Mouse (Mus musculus) hindbrain, embryonic 11.5 days (tissue): Measurements from ENCODE around the gene Fgfr2. TPM values are rescaled to one million over a fixed set of nuclear protein-coding genes. Genes with fewer than 3 reads are reported as not detected.

Experiments used
- ATAC-seq: fragments of 200-750 bp; cut with Nextera tagmentation; 2 replicates; pipeline ENCODE4 v1.8.0; 2017; ENCODE audit warnings: mild to moderate bottlenecking, moderate TSS enrichment, moderate library complexity; ENCODE audit not compliant: low FRiP score
- DNase-seq: peaks from one replicate; pipeline ENCODE4 v3.0.0-alpha.2; 2015; ENCODE audit warnings: low spot score
- H3K27ac ChIP-seq: fragments of 300-500 bp; sonication (generic); 2 replicates; pipeline ENCODE4 v1.5.1; 2014; ENCODE audit warnings: mild to moderate bottlenecking, low read depth, low read length
- H3K27me3 ChIP-seq: fragments of 300-500 bp; sonication (generic); 2 replicates; pipeline ENCODE4 v1.6.1; 2014; ENCODE audit warnings: mild to moderate bottlenecking, low read length, moderate library complexity, mixed read lengths; ENCODE audit not compliant: control insufficient read depth, insufficient read depth
- H3K36me3 ChIP-seq: fragments of 300-500 bp; sonication (generic); 2 replicates; pipeline ENCODE4 v1.6.1; 2014; ENCODE audit warnings: mild to moderate bottlenecking, low read length, moderate library complexity, mixed read lengths; ENCODE audit not compliant: control insufficient read depth, insufficient read depth
- H3K4me1 ChIP-seq: fragments of 300-500 bp; sonication (generic); replicated peaks from 2 replicates; pipeline ENCODE4 v1.6.1; 2014; ENCODE audit warnings: low read length, mixed read lengths; ENCODE audit not compliant: control insufficient read depth, insufficient read depth
- H3K4me2 ChIP-seq: fragments of 300-500 bp; sonication (generic); replicated peaks from 2 replicates; pipeline ENCODE4 v1.6.1; 2014; ENCODE audit warnings: mild to moderate bottlenecking, low read depth, low read length
- H3K4me3 ChIP-seq: fragments of 300-500 bp; sonication (generic); 2 replicates; pipeline ENCODE4 v1.5.1; 2014; ENCODE audit warnings: low read depth, low read length
- H3K9ac ChIP-seq: fragments of 300-500 bp; sonication (generic); 2 replicates; pipeline ENCODE4 v1.6.1; 2014; ENCODE audit warnings: low read depth, low read length
- H3K9me3 ChIP-seq: fragments of 300-500 bp; sonication (generic); 2 replicates; pipeline ENCODE4 v1.6.1; 2016; ENCODE audit warnings: low read length; ENCODE audit not compliant: control insufficient read depth
- WGBS: fragments of 180-500 bp; shearing (Covaris S2); extraction: QIAGEN DNeasy Blood & Tissue Kit; methylation state at CpG from one replicate; pipeline ENCODE4 v1.1.7; 2014; 5-methylcytosine and 5-hydroxymethylcytosine counted together
- polyA plus RNA-seq: library from polyadenylated mRNA; unstranded; fragments of >200 nt; fragmentation: Nextera tagmentation; extraction: Ambion mirVana; gene quantifications from 2 replicates; pipeline ENCODE4 v1.2.1, GENCODE M21; 2014

Fgfr2 gene
- polyA plus RNA-seq, 1 experiment from 2014 or later, result 71.3 TPM

GRCm38 (mm10) chr7:132273741-132274513, 849.2 kb downstream of the Fgfr2 start:
- Histone ChIP-seq H3K27me3 (no peaks in the 10 kb centered on the region), H3K4me3 (no peak overlapping the region), H3K27ac (no peak overlapping the region), H3K4me2 (no peak overlapping the region), H3K36me3 (0 out of 2 replicates have a peak, but pooled peaks cover 5% of the 10 kb centered on the region), H3K4me1 (no peaks in the 10 kb centered on the region), H3K9me3 (no peaks in the 10 kb centered on the region), H3K9ac (no peak overlapping the region)
- no peak for ATAC-seq
- no peak for DNase-seq
- 54% methylated on average over 2 of the region's 2 CpGs for WGBS

- Histone ChIP-seq H3K36me3 (0 out of 2 replicates have a peak, but pooled peaks cover 7% of the 10 kb centered on the region), H3K27me3 (no peaks in the 10 kb centered on the region), H3K4me2 (no peak overlapping the region), H3K9ac (no peak overlapping the region), H3K27ac (no peak overlapping the region), H3K9me3 (no peaks in the 10 kb centered on the region), H3K4me1 (no peaks in the 10 kb centered on the region), H3K4me3 (no peak overlapping the region)
- ATAC-seq (no peak), DNase-seq (no peak)
- 95% methylated on average over 5 of the region's 5 CpGs for WGBS
Observed at GRCm38 (mm10) chr7:132272984-132273383, 850.2 kb downstream of the Fgfr2 start.

DNA sequence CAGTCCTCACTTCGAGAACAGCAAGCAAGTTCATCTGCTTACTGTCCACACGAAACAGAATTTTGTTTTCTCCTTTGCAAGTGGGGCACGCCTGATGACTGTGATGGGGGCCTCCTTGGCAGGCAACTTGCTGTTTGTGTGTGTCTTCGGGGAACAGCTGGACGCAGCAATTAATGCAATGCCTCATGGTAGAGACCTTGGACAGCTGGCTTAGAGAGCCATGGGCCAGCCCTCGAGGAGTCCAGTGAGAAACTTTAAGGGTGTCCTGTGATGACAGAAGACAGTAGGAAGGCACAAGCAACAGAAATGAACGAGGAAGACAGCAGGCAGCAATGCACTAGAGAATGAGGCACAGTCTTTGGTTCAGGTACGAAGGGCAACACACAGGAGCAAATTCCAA, 852.8 kb downstream of the Fgfr2 start:
- no peak overlapping the region for H3K4me3 ChIP-seq
- no peak overlapping the region for H3K9ac ChIP-seq
- H3K9me3 ChIP-seq, result no peaks in the 10 kb centered on the region
- H3K36me3 ChIP-seq, result peaks cover 10% of the 10 kb centered on the region; the same call in 1 of the 2 replicates
- DNase-seq, result no peak
- no peak overlapping the region for H3K27ac ChIP-seq
- no peak overlapping the region for H3K4me2 ChIP-seq
- no peaks in the 10 kb centered on the region for H3K4me1 ChIP-seq
- WGBS, result 89% methylated on average over 8 of the region's 8 CpGs
- H3K27me3 ChIP-seq, result no peaks in the 10 kb centered on the region
- ATAC-seq, result no peak

- Histone ChIP-seq H3K4me2 (no peak overlapping the region), H3K36me3 (peaks cover 10% of the 10 kb centered on the region; the same call in 1 of the 2 replicates), H3K27me3 (no peaks in the 10 kb centered on the region), H3K9ac (no peak overlapping the region), H3K27ac (no peak overlapping the region), H3K4me3 (no peak overlapping the region), H3K4me1 (peaks cover 2% of the 10 kb centered on the region; the same call in 1 of the 2 replicates), H3K9me3 (no peaks in the 10 kb centered on the region)
- DNase-seq, result no peak
- 89% methylated on average over 3 of the region's 3 CpGs for WGBS
- ATAC-seq, result no peak
Observed at GRCm38 (mm10) chr7:132269661-132270060, 853.5 kb downstream of the Fgfr2 start.

DNA sequence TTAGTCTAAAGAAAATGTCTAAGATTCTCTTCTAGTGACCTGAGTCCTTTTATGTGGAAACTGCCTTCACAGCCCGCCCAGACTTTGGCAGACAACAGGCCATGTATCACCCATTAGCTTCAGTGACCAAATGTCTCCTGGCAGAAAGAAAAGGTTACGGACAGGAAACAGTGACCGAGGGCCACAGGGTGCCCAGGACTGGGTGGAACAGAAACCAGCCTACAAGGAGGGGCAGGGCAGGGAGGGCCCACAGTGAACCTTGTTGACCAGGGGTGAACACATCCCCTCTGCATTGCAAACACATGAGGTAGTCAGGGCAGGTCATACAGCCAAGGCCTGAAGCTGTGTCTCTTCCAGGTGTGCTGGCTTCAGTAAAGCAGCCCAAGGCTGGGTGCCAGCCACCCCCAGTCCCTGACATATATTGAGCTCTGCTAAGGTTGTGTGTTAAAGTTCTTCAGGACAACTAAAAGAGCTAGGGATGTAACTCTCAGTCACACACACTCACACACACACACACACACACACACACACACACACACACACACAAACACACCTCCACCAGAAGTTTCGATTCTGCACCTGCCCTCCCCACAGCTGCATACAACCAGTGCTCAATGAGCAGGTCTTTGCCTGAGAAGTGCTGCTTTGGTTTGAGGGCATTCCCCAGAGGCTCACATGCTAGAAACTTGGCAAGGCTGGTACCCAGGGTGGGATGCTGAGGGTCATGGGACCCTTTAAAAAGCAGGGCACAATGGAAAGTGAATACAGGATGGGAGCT, 855.2 kb downstream of the Fgfr2 start:
- Histone ChIP-seq H3K36me3 (peaks cover 10% of the 10 kb centered on the region; the same call in 1 of the 2 replicates), H3K4me1 (peaks cover 10% of the 10 kb centered on the region; the same call in 1 of the 2 replicates), H3K27me3 (no peaks in the 10 kb centered on the region), H3K4me2 (no peak overlapping the region), H3K9ac (no peak overlapping the region), H3K27ac (no peak overlapping the region), H3K9me3 (no peaks in the 10 kb centered on the region), H3K4me3 (no peak overlapping the region)
- 87% methylated on average over 4 of the region's 4 CpGs for WGBS
- ATAC-seq (no peak), DNase-seq (no peak)

DNA sequence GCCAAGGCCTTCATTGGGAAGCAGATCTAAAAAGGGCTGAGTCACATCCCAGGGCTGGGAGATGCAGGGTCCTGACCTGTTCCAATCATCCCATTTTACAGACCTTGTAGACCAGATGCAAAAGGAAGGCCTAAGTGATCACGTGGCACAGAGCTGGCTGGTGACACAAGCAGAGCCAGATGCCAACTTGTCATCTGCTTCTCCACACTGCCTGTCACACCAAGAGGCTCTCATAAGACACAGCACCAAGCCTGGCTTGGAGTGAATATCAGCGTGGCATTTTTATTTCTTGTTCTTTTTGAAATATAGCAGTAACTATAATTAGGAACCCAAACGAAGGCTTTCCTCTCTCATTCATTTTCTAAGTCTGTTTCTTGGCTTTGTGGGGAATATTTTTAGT, 858.4 kb downstream of the Fgfr2 start:
- peak overlapping the region; percentile 87 for H3K27ac ChIP-seq
- H3K4me2 ChIP-seq, result no peak overlapping the region
- H3K4me1 ChIP-seq, result peaks cover 10% of the 10 kb centered on the region; the same call in 1 of the 2 replicates
- ATAC-seq (no peak), DNase-seq (no peak)
- H3K27me3 ChIP-seq, result no peaks in the 10 kb centered on the region
- WGBS, result 65% methylated on average over 3 of the region's 3 CpGs
- peaks cover 16% of the 10 kb centered on the region for H3K36me3 ChIP-seq
- H3K9ac ChIP-seq, result no peak overlapping the region
- no peak overlapping the region for H3K4me3 ChIP-seq
- H3K9me3 ChIP-seq, result no peaks in the 10 kb centered on the region

DNA sequence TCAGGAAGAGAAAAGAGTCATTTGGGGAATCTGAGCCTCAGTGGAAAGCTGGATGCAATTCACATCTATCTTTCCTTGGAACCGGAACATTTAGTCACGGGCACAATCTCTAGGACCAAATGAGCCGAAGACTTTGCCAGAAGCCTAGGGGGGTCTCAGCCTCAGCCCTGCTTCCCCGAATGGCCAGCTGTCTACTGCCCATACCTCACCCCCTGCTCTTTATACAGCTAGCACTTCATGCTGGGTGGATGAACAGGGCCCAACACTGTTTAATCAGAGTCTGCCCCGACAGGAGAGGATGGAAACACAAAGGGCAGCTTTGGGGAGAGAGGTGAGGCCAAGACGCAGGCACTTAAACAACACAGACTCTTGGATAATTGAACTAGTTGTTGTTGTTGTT, 860.0 kb downstream of the Fgfr2 start:
- WGBS, result 21% methylated on average over 6 of the region's 6 CpGs
- Histone ChIP-seq H3K4me1 (peaks cover 10% of the 10 kb centered on the region; the same call in 1 of the 2 replicates), H3K36me3 (peaks cover 10% of the 10 kb centered on the region), H3K4me3 (no peak overlapping the region), H3K4me2 (no peak overlapping the region), H3K9me3 (no peaks in the 10 kb centered on the region), H3K27ac (peak overlapping the region; percentile 87), H3K27me3 (no peaks in the 10 kb centered on the region), H3K9ac (no peak overlapping the region; the same call in 1 of the 2 replicates)
- DNase-seq (peak; percentile 53), ATAC-seq (peak; percentile 83)

- peaks cover 10% of the 10 kb centered on the region for H3K36me3 ChIP-seq
- H3K9me3 ChIP-seq, result no peaks in the 10 kb centered on the region
- no peak overlapping the region for H3K4me2 ChIP-seq
- peaks cover 10% of the 10 kb centered on the region; the same call in 1 of the 2 replicates for H3K4me1 ChIP-seq
- no peak overlapping the region for H3K4me3 ChIP-seq
- H3K9ac ChIP-seq, result no peak overlapping the region
- WGBS, result 21% methylated on average over 6 of the region's 6 CpGs
- peak; percentile 92 for ATAC-seq
- H3K27ac ChIP-seq, result peak overlapping the region; percentile 87
- peak; percentile 71 for DNase-seq
- H3K27me3 ChIP-seq, result no peaks in the 10 kb centered on the region
Observed at GRCm38 (mm10) chr7:132262696-132263095, 860.5 kb downstream of the Fgfr2 start.
